Mouse (Mus musculus) right cerebral cortex, postnatal 25 days (tissue): ENCODE measurements around the gene Amer1.

ENCODE experiments used
- DNase-seq: peaks from one replicate; pipeline ENCODE4 v3.0.0; 2022

Amer1 gene

DNA sequence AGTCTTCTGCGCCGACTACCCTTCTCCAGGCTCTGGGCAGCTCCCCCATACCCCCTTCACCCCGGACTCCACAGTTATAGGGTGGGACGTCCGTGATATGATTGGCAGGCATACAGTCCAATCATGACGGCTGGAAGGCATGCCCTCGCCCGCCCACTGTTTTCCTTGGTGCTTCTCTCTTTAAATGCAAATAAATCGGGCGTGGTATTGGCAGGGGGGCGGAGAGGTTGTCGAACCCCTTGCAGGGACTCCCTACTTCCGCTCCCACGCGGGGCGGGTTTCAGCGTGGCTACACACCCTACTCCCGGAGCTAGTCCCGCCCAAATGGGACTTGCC lies at the start of gene Amer1:
Gene Amer1 (minus strand): TSS at position 97 of the 336 bp plus-strand sequence.
- DNase-seq = peak; percentile 86

DNA sequence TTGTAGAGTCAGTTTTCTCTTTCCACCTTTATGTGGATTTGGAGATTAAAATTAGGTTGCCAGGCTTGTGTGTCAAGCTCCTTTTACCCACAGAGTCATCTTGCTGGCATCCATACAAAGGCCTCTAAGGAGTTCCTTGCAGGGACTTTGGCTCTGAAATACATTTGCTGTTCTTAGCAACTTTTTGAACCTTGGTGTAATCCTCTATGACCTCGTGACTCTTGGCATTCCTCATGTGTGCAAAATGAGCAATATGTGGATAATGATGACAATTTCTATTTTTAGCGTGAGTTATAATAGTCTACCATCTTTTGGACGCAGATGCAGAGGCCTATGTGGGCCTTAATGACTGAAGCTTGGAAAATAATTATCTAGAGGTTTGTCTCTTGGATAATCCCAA lies 12.5 kb upstream of the Amer1 start:
- no peak for DNase-seq

DNA sequence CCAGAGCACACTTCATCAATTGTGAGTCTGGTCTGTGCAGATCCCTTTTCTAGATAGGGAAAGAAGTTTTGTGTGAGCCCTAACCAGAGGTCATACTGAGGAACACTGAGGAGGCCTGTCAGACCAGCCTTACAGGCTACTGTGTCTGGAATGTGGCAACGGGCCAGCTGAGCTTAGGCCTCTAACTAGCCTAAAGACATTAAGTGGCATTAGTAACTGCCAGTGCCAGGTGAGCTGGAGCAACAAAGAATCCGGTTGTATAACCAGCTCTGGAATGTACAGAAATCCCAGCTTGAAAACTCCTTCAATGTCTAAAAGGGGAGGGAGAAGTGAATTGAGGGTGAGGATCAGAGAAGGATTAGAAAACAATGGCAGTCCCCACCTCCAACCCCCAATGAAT lies 1.2 kb upstream of the Amer1 start:
- DNase-seq = no peak

DNA sequence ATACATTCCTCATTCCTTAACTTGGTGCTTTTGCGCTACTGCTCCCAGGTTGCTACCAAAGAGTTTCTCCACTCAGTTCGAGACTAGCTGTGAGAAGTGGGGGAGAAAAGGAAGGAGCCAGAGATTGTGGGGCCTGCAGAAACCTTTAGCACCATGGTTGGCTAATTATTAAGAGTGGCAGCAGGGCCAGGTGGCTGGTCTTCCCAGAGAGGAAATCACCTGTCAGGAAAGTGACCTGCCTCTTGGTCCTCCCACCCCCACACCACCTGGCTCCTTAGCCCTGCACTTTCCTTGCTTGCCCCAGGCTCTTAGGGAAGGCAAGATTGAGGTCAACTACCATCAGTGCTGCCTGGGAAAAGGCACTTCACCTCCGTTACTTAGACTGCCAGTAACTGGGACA lies 469 bp upstream of the Amer1 start:
- DNase-seq = no peak

DNA sequence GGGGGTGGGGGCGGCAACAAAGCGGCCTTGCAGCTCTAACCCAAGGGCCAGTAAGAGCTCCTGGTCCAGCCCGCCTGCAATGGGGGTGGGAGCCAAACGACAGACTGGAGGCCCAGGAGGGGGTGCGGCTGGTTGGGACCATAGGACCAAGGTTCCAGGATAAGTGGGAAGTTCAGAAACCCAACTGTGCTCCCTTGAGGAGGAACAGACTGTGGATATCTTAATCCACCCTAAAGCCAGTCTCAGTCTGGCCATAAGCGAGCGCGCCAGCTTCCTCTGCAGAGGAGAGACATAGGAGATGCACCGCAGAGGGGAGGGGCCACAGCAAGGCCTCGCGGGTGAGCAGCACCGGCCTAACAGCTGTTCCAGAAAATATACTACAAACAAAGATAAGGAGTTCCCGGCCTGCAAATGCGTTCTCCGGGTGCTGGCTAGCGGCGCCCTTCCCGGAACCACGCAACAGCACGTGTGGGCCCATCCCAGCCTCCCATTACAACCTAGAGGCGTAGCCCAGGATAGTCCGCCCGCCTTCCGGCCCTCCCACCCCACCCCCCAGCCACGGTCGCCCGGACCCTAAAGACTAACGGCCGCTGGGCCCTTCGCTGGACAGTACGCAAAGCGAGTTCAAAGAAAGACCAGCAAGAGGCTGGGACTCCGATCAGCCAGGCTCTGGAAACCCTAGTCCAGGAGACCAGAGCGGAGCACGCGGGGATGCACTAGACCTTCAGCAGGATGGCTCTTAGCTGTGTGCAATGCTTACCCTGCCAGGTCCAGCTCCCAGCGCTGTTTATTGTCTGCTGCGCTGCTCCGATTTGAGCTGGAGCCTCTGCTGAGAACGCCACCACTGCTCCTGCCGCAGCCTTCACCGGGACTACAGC lies 535 bp downstream of the Amer1 start:
- peak; percentile 5 for DNase-seq

DNA sequence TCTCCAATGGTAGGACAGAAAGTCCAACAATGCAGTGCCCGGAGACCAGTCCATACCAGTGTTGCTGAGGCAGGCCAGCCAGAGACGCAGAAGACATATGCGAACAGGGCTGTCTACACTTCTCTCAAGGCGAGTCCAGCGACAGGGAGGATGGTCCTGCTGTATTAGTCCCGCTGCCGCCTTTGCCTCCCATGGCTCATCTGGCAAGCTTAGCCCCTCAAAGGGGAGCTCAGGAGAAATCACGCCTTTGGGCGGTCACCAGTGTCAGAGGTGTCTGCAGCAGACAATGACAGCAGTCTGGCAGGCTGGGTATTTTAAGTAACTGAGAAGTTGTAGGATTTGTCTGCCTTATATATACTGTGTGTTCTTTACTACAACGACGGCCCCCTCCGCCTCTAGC lies 1.3 kb downstream of the Amer1 start:
- DNase-seq = no peak

DNA sequence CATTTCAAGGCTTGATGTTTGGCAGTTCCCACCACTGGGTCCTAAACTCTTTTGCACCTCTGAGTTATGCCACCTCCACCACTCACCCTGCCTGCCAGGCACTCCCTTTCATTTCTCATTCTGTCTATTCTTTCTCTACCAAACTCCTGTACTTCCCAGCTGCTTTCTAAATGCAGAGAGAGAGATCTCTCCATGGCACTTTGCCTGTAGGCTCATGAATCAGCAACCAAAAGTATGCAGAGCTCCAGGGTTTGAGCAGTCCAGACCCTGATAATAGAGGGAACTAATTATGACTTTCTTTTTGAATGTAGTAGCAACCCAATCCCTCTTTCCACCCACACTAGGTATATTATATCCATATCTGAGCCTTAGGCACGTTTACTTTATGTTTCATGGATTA lies 2.4 kb downstream of the Amer1 start:
- no peak for DNase-seq

DNA sequence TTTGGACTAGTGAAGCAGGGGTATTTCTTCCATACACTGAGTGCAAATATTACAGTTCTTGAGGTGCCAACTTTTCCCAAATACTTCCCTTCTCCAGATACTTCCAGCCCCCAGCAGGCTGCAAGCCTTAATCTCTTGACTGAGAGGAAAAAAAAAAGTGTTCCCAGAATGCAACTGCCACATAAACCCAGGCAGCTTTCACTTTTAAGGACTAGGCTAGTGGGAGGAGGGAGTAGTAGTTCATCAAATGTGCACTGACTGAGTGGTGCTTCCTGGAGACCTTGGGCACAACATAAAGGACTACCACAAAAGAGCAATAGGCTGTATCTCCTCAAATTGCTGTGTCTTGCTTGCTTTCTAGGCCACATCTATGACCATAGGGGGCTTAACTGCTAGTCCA lies 3.4 kb downstream of the Amer1 start:
- no peak for DNase-seq

DNA sequence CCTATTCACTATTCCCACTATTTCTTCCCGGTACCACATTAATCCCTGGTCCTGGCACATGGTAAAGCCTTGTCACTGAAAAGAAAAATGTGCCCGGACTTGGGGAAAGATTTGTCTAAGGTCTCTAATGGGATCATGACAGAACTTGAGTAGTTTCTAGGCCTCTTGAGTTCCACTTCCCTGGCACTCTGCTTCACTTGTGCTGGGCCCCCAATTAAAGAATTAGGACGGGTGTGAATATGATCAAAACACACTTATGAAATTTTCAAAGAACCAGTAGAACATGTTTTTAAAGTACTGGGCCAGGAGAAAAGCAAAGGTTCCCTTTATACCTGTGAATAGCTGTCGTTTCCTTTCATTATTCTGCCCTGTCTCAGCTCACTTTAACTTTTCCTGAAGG lies 6.2 kb downstream of the Amer1 start:
- no peak for DNase-seq

DNA sequence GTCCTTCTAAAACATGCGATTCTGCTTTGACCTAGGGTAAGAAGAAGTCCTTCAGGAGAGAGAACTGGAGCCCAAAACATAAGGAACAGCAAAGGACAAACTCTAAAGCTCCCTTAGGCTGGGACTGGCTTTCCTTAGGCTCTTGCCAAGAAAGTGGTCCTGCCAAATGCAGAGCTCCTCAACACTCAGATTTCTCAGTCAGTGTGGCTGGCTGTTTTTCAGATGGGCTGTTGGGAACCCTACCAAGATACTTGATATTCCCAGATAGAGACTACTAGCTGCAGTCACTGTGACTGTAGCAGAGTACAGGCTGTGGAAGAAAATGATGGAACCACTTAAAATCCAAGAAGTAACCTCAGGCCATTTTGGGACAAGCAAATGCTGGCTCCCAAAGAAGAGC lies 7.4 kb downstream of the Amer1 start:
- no peak for DNase-seq

DNA sequence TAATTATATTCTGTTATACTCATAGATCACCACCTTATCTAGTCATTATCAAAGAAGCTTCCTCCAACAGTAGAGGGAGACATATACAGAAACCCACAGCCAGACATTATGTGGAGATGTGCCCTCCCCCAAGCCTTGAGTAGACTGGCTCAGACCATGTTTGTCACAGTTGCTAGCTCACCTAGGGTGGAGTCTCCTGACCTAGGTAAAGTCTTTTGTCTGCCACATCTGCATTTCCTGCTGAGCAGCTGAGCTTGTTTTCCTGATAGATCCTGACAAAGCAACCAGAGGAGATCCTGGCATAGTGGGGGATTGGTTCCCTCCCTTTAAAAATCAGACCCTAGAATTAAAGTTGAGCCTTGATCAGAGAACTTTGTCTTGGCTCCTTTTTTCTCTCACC lies 71.6 kb downstream of the Amer1 start:
- no peak for DNase-seq
